Mouse (Mus musculus): ENCODE measurements around the gene Rnf222. TPM values are rescaled to one million over a fixed set of nuclear protein-coding genes. Genes with fewer than 3 reads are reported as not detected.

Gene Rnf222
- polyA plus RNA-seq, 1 experiment from 2014 or later: not detected

DNA sequence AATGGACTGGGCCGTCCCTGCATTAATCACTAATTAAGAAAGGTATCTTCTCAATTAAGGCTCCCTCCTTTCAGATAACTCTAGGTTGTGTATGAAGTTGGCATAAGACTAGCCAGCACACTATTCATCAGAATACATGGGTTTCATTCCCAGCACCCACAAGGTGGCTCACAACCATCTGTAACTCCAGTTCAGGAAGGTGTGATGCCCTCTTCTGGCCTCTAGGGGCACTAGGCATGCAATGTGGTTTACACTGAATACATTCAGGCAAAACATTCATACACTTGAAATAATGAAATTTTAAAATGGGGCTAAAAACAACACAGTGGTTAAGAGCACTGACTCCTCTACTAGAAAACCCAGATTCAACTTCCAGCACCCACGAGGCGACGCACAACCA is 8.8 kb downstream of the Rnf222 start:
- Histone ChIP-seq H3K4me1 (replicated peaks; ENCODE audit: control insufficient read depth, insufficient read depth, low read length) (no peaks in the 10 kb centered on the region), H3K27me3 (ENCODE audit: control insufficient read depth, insufficient read depth, low read length) (no peaks in the 10 kb centered on the region), H3K4me2 (replicated peaks) (no peak overlapping the region), H3K27ac (no peak overlapping the region), H3K9ac (no peak overlapping the region), H3K4me3 (replicated peaks; ENCODE audit: low read length) (no peak overlapping the region), H3K9me3 (ENCODE audit: control insufficient read depth, low read length) (no peaks in the 10 kb centered on the region), H3K36me3 (replicated peaks; ENCODE audit: control insufficient read depth, insufficient read depth) (no peaks in the 10 kb centered on the region)
- no peak for DNase-seq (ENCODE audit: low spot score)
- ATAC-seq (ENCODE audit: low FRiP score): no peak
- WGBS: 43% methylated on average over 4 of the region's 4 CpGs

DNA sequence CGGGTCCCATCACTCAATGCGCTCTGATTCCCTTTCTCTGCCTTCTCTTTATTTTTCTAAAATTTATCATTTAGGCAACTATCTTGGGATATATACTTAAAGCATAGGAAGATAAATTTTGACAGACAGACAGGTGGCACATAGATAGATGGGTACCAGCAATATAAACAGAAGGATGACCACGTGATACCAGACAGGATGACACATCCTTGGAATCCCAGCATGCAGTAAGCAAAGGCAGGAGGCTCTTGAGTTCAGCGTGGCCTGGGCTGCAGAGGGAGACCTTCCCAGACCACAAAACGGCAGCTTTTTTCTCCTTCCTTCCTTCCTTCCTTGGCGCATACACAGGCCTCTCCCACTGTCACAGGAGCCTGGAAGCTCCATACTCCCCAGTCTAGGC is 9.5 kb downstream of the Rnf222 start:
- peaks cover 5% of the 10 kb centered on the region for H3K4me1 ChIP-seq (replicated peaks; ENCODE audit: control insufficient read depth, insufficient read depth, low read length)
- ATAC-seq (ENCODE audit: low FRiP score): no peak
- DNase-seq (ENCODE audit: low spot score): no peak

DNA sequence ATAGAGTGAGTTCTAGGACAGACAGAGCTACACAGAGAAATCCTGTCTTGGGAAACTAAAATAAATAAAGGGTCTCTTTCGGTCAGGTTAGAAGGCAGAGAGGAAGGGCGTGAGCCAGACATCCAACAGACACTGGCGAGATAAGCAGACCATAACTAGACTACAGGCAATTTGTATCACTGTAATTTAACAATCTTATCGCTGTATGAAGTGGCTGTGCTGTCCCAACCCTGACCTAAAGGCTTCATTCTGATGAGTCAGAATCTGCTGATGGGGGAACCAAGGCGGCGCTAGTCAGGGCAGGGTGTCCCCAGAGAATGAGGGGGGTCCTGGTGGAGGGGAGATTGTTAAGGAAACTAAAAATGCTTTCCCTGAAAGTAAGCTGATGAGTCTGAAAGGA is 10.4 kb downstream of the Rnf222 start:
- Histone ChIP-seq H3K9me3 (ENCODE audit: control insufficient read depth, low read length) (no peaks in the 10 kb centered on the region), H3K27me3 (ENCODE audit: control insufficient read depth, insufficient read depth, low read length) (no peaks in the 10 kb centered on the region), H3K36me3 (replicated peaks; ENCODE audit: control insufficient read depth, insufficient read depth) (peaks cover 12% of the 10 kb centered on the region), H3K9ac (no peak overlapping the region), H3K4me2 (replicated peaks) (no peak overlapping the region), H3K4me1 (replicated peaks; ENCODE audit: control insufficient read depth, insufficient read depth, low read length) (peaks cover 5% of the 10 kb centered on the region), H3K4me3 (replicated peaks; ENCODE audit: low read length) (no peak overlapping the region), H3K27ac (no peak overlapping the region)
- 95% methylated on average over 6 of the region's 6 CpGs for WGBS
- no peak for DNase-seq (ENCODE audit: low spot score)
- no peak for ATAC-seq (ENCODE audit: low FRiP score)

More for the DNA sequence above, 9.5 kb downstream of the Rnf222 start:
- no peak overlapping the region for H3K27ac ChIP-seq
- peaks cover 3% of the 10 kb centered on the region for H3K36me3 ChIP-seq (replicated peaks; ENCODE audit: control insufficient read depth, insufficient read depth)
- no peak overlapping the region for H3K4me3 ChIP-seq (replicated peaks; ENCODE audit: low read length)
- H3K27me3 ChIP-seq (ENCODE audit: control insufficient read depth, insufficient read depth, low read length): no peaks in the 10 kb centered on the region
- 75% methylated on average over 6 of the region's 6 CpGs for WGBS
- no peaks in the 10 kb centered on the region for H3K9me3 ChIP-seq (ENCODE audit: control insufficient read depth, low read length)
- no peak overlapping the region for H3K4me2 ChIP-seq (replicated peaks)
- H3K9ac ChIP-seq: no peak overlapping the region

DNA sequence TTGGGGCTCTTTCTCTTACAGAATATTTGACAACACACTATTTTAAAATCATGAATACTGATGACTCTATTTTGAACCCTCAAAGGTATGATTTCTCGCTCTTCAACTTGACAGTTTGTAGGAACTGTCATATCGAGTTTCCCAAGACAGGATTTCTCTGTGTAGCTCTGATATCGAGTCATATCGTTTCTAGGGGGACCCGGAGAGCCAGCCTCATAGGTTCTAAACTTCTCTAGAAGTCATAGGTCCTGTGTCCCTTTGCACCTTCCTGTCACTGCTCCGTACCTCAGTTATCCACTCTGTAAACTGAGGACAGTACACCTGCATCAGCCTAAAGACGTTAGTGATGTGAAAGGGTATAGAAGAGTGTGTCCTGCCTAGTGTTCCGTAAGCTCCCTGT is 11.5 kb downstream of the Rnf222 start:
- Histone ChIP-seq H3K36me3 (replicated peaks; ENCODE audit: control insufficient read depth, insufficient read depth) (peaks cover 22% of the 10 kb centered on the region), H3K27ac (no peak overlapping the region), H3K4me1 (replicated peaks; ENCODE audit: control insufficient read depth, insufficient read depth, low read length) (peaks cover 5% of the 10 kb centered on the region), H3K9ac (no peak overlapping the region), H3K9me3 (ENCODE audit: control insufficient read depth, low read length) (no peaks in the 10 kb centered on the region), H3K4me3 (replicated peaks; ENCODE audit: low read length) (no peak overlapping the region), H3K4me2 (replicated peaks) (no peak overlapping the region), H3K27me3 (ENCODE audit: control insufficient read depth, insufficient read depth, low read length) (no peaks in the 10 kb centered on the region)
- WGBS: 91% methylated on average over 8 of the region's 8 CpGs
- ATAC-seq (ENCODE audit: low FRiP score) (no peak), DNase-seq (ENCODE audit: low spot score) (no peak)

DNA sequence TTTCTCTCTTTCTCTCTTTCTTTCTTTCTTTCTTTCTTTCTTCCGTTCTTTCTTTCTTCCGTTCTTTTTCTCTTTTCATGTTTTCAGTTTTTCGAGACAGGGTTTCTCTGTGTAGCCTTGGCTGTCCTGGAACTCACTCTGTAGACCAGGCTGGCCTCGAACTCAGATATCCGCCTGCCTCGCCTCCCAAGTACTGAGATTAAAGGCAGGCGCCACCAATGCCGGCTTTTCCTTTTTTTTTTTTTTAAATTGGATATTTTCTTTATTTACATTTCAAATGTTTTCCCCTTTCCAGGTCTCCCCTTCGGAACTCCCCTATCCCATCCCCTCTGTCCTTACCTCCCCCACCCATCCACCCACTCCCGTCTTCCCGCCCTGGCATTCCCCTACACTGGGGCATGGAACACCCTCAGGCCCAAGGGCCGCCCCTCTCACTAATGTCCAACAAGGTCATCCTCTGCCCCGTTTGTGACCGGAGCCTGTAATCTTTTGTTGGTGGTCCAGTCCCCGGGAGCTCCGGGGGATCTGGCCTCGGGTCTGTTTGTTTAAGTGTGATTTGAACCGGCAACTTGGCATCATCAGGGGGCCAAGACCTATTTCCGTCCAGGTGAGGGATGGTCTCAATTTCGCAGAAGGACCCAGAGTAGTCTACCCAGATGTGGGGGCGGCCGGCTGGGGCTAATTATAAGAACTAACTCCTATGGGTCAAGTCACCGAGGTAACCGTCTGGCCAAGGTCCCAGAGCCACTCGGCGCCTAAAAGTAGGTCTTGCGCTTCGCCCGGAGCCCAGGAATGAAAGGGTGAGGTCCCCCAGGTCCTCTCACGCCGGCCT is 12.4 kb downstream of the Rnf222 start:
- Histone ChIP-seq H3K4me3 (replicated peaks; ENCODE audit: low read length) (peak overlapping the region; percentile 98), H3K4me2 (replicated peaks) (peak overlapping the region; percentile 56), H3K36me3 (replicated peaks; ENCODE audit: control insufficient read depth, insufficient read depth) (peaks cover 31% of the 10 kb centered on the region), H3K27me3 (ENCODE audit: control insufficient read depth, insufficient read depth, low read length) (no peaks in the 10 kb centered on the region), H3K4me1 (replicated peaks; ENCODE audit: control insufficient read depth, insufficient read depth, low read length) (peaks cover 5% of the 10 kb centered on the region), H3K9ac (peak overlapping the region; percentile 46), H3K27ac (no peak overlapping the region), H3K9me3 (ENCODE audit: control insufficient read depth, low read length) (no peaks in the 10 kb centered on the region)
- ATAC-seq (ENCODE audit: low FRiP score): no peak
- no peak for DNase-seq (ENCODE audit: low spot score)
- WGBS: 30% methylated on average over 31 of the region's 31 CpGs

DNA sequence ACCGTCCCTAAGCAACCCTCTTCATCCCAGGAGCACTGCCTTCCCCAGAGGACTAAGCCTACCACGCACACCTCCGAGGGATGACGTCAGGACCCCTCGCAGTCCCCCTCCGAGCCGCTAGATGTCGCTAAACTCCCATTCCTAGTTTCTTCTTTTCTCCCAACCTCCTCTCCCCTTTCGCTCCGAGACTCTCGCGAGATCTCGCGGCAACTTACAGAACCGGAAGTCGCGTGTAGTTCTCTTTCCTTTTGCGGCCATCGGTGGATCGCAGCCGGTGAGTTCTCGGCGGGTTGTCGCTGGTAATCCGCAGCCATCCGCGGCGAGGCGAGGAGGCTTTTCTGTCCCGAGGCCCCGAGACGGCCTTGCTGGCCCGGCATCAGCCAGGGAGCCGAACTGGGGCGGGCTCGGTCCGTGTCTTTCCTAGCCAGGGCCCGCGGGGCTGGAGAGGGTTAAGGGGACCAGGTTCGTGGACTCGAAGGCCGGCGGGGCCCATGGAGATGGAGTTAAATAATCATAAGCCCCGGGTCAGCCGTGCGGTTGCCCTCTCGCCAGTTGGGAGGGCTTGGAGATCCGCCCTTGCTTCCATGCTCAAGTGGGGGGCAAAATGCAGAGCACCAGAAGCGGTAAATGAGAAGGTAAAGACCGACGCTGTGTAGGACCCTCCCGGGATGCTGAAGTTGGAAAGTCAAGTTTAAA is 13.1 kb downstream of the Rnf222 start, which contains the start of gene Rpl26:
Rpl26 (plus strand) TSS at position 233 of the 696 bp plus-strand sequence.
- Histone ChIP-seq H3K36me3 (replicated peaks; ENCODE audit: control insufficient read depth, insufficient read depth) (peaks cover 39% of the 10 kb centered on the region), H3K9me3 (ENCODE audit: control insufficient read depth, low read length) (no peaks in the 10 kb centered on the region), H3K27ac (peak within 1 kb of the TSS; percentile 91), H3K9ac (peak within 1 kb of the TSS; percentile 98), H3K27me3 (ENCODE audit: control insufficient read depth, insufficient read depth, low read length) (no peaks in the 10 kb centered on the region), H3K4me3 (replicated peaks; ENCODE audit: low read length) (peak within 1 kb of the TSS; percentile 98), H3K4me2 (replicated peaks) (peak within 1 kb of the TSS; percentile 79), H3K4me1 (replicated peaks; ENCODE audit: control insufficient read depth, insufficient read depth, low read length) (peaks cover 5% of the 10 kb centered on the region)
- under 1% methylated on average over 52 of the region's 52 CpGs for WGBS
- ATAC-seq (ENCODE audit: low FRiP score) (peak; percentile 92), DNase-seq (ENCODE audit: low spot score) (peak; percentile 98)

DNA sequence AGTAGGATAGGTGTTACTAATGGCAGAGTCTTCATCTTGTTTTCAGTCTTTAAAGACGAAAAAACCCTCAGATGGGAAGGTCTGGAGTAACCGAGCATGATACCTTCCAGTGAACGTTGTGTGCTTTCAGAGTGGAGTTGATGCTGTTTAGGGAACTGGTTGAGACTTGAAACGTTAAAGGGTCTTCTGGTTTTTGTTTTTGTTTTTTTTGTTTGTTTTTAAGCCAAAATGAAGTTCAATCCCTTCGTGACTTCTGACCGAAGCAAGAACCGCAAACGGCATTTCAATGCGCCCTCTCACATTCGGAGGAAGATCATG is 13.7 kb downstream of the Rnf222 start:
- peaks cover 5% of the 10 kb centered on the region for H3K4me1 ChIP-seq (replicated peaks; ENCODE audit: control insufficient read depth, insufficient read depth, low read length)
- peak overlapping the region; percentile 98 for H3K4me3 ChIP-seq (replicated peaks; ENCODE audit: low read length)
- no peaks in the 10 kb centered on the region for H3K27me3 ChIP-seq (ENCODE audit: control insufficient read depth, insufficient read depth, low read length)
- no peaks in the 10 kb centered on the region for H3K9me3 ChIP-seq (ENCODE audit: control insufficient read depth, low read length)
- peak overlapping the region; percentile 79 for H3K4me2 ChIP-seq (replicated peaks)
- DNase-seq (ENCODE audit: low spot score): peak; percentile 33
- ATAC-seq (ENCODE audit: low FRiP score): no peak
- 0% methylated on average over 9 of the region's 10 CpGs for WGBS
- peak overlapping the region; percentile 98 for H3K9ac ChIP-seq
- H3K27ac ChIP-seq: peak overlapping the region; percentile 91
- H3K36me3 ChIP-seq (replicated peaks; ENCODE audit: control insufficient read depth, insufficient read depth): peaks cover 43% of the 10 kb centered on the region

DNA sequence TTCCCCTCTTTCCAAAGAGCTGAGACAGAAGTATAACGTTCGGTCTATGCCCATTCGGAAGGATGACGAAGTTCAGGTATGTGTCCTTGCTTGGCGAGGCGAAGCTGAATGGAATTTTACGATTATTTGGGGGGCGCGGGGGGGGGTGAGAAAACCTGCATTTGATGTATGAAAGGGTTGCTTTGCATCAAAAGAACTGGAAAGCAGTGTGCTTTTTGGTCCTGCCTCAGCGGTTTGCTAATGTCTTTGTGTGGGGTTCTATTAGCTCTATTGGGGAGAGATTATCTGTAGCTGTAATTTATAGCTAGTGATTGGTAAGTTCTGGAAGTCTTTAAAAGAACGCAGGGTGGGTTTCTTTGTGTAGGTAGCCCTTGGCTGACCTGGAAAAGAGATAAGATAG is 14.0 kb downstream of the Rnf222 start:
- DNase-seq (ENCODE audit: low spot score) (no peak), ATAC-seq (ENCODE audit: low FRiP score) (no peak)
- 6% methylated on average over 11 of the region's 11 CpGs for WGBS
- Histone ChIP-seq H3K4me1 (replicated peaks; ENCODE audit: control insufficient read depth, insufficient read depth, low read length) (peaks cover 5% of the 10 kb centered on the region), H3K4me3 (replicated peaks; ENCODE audit: low read length) (peak overlapping the region; percentile 98), H3K27me3 (ENCODE audit: control insufficient read depth, insufficient read depth, low read length) (no peaks in the 10 kb centered on the region), H3K36me3 (replicated peaks; ENCODE audit: control insufficient read depth, insufficient read depth) (peaks cover 47% of the 10 kb centered on the region), H3K4me2 (replicated peaks) (peak overlapping the region; percentile 79), H3K9me3 (ENCODE audit: control insufficient read depth, low read length) (no peaks in the 10 kb centered on the region), H3K27ac (no peak overlapping the region), H3K9ac (peak overlapping the region; percentile 98)

DNA sequence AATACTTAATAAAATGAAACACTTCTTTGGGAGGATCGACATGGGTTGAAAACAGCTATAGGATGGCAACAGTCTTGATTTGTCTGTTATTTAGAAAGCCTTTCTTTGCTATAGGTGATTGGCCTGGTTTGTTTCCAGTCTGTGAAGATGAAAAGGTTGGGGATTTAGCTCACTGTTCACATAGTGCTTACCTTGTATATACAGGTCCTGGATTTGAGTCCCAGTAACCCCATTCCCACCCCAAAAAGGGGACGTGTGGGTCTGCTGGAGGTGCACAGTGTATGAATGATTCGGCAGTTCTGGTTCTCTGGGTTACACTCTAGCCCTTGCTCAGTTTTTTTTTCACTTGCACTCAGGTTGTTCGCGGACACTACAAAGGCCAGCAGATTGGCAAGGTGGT is 14.5 kb downstream of the Rnf222 start:
- peak overlapping the region; percentile 98 for H3K9ac ChIP-seq
- WGBS: 86% methylated on average over 5 of the region's 5 CpGs
- DNase-seq (ENCODE audit: low spot score) (no peak), ATAC-seq (ENCODE audit: low FRiP score) (no peak)
- peaks cover 5% of the 10 kb centered on the region for H3K4me1 ChIP-seq (replicated peaks; ENCODE audit: control insufficient read depth, insufficient read depth, low read length)
- H3K27me3 ChIP-seq (ENCODE audit: control insufficient read depth, insufficient read depth, low read length): no peaks in the 10 kb centered on the region
- peak overlapping the region; percentile 79 for H3K4me2 ChIP-seq (replicated peaks)
- no peaks in the 10 kb centered on the region for H3K9me3 ChIP-seq (ENCODE audit: control insufficient read depth, low read length)
- H3K36me3 ChIP-seq (replicated peaks; ENCODE audit: control insufficient read depth, insufficient read depth): peaks cover 49% of the 10 kb centered on the region
- no peak overlapping the region for H3K27ac ChIP-seq
- H3K4me3 ChIP-seq (replicated peaks; ENCODE audit: low read length): peak overlapping the region; percentile 98
